Mouse (Mus musculus) erythroblast, embryonic 14.5 days (primary cell): ENCODE results near the gene Mmd.

ENCODE experiments used
- GATA1 ChIP-seq: IDR thresholded peaks from 2 replicates; pipeline ENCODE4 v1.6.1; 2012; ENCODE audit warnings: low read length, inconsistent platforms, mixed read lengths
- TAL1 ChIP-seq: IDR thresholded peaks from 3 replicates; pipeline ENCODE4 v1.6.1; 2012; ENCODE audit warnings: low read length, inconsistent platforms, mixed read lengths

- TF ChIP-seq GATA1, result no peak
- no peak for TF ChIP-seq TAL1
Measured at GRCm38 (mm10) chr11:90245630-90246029, 3.6 kb upstream of the Mmd start.
